Mouse (Mus musculus) embryonic fibroblast, embryonic 13.5 days (primary cell): ENCODE data around the gene Qsox2. TPM values are rescaled to one million over a fixed set of nuclear protein-coding genes. Genes with fewer than 3 reads are reported as not detected.

Experiments used
- H3K27ac ChIP-seq: 2 replicates; pipeline ENCODE4 v1.5.1; 2012; ENCODE audit warnings: low read length, control low read depth, inconsistent platforms; ENCODE audit not compliant: insufficient read depth
- H3K4me1 ChIP-seq: 2 replicates; pipeline ENCODE4 v1.6.1; 2011; ENCODE audit warnings: low read length; ENCODE audit not compliant: control insufficient read depth, insufficient read depth
- H3K4me3 ChIP-seq: 2 replicates; pipeline ENCODE4 v1.5.1; 2011; ENCODE audit warnings: mild to moderate bottlenecking, control low read depth, low read length; ENCODE audit not compliant: insufficient read depth
- CTCF ChIP-seq: IDR thresholded peaks from 2 replicates; pipeline ENCODE4 v1.5.1; 2011; ENCODE audit warnings: mild to moderate bottlenecking, control low read depth, low read length, moderate library complexity, borderline replicate concordance; ENCODE audit not compliant: insufficient read depth
- POLR2A ChIP-seq: IDR thresholded peaks from 2 replicates; pipeline ENCODE4 v1.6.1; 2011; ENCODE audit warnings: low read depth, mild to moderate bottlenecking, control low read depth, low read length, moderate library complexity
- polyA plus RNA-seq: library from polyadenylated mRNA; stranded (reverse); fragments of >200 nt; gene quantifications from 2 replicates; pipeline ENCODE4 v1.2.4, GENCODE M21; 2011; ENCODE audit warnings: low read depth; ENCODE audit not compliant: missing spikeins, insufficient read length

Qsox2 gene
- polyA plus RNA-seq, 1 experiment, result 19.9 TPM

- Histone ChIP-seq H3K4me3 (no peak overlapping the region), H3K27ac (no peak overlapping the region), H3K4me1 (no peaks in the 10 kb centered on the region)
- TF ChIP-seq POLR2A (no peak), CTCF (no peak)
Observed at GRCm38 (mm10) chr2:26175191-26175590, 62.1 kb downstream of the Qsox2 start.

DNA sequence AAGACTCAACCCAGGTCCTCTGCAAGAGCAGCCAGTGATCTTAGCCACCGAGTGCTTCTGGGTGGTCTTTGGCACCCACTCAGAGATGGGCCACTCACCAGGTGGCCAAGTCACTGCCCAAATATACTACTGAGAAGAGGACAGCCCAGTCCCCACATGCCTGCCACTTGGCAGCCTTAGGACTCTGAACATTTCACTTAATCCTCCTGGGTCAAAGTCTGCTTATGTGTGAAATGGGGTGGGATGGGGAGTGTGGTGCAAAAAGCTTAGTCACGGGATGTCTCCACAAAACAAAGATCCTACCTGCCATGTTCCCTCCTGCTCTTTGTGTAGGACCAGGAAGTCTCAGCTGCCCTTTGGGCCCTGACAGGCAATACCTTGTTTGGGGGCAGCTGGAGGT lies 65.2 kb downstream of the Qsox2 start:
- Histone ChIP-seq H3K4me3 (no peak overlapping the region), H3K27ac (no peak overlapping the region), H3K4me1 (no peaks in the 10 kb centered on the region)
- TF ChIP-seq POLR2A (no peak), CTCF (no peak)

DNA sequence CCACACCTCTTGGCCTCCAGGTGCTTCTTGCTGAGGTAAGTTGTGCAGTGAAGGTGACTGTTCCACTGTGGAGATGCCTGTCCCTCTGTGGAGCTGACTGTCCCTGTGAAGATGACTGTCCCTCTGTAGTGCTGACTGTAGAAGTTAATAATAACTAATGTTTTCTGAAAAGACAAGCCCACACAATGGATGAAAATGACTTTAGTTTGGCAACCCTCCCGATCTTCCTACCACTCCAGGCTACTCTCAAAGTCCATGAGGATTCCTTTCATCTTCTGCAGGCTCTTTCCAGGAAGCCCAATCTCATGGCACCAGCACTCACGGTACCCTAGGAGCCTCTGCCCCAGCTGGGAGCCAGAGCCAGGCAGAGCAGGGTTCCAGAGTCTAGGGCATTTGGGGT lies 66.9 kb downstream of the Qsox2 start:
- no peak for TF ChIP-seq POLR2A
- TF ChIP-seq CTCF, result no peak
- Histone ChIP-seq H3K27ac (no peak overlapping the region), H3K4me1 (no peaks in the 10 kb centered on the region), H3K4me3 (no peak overlapping the region)

DNA sequence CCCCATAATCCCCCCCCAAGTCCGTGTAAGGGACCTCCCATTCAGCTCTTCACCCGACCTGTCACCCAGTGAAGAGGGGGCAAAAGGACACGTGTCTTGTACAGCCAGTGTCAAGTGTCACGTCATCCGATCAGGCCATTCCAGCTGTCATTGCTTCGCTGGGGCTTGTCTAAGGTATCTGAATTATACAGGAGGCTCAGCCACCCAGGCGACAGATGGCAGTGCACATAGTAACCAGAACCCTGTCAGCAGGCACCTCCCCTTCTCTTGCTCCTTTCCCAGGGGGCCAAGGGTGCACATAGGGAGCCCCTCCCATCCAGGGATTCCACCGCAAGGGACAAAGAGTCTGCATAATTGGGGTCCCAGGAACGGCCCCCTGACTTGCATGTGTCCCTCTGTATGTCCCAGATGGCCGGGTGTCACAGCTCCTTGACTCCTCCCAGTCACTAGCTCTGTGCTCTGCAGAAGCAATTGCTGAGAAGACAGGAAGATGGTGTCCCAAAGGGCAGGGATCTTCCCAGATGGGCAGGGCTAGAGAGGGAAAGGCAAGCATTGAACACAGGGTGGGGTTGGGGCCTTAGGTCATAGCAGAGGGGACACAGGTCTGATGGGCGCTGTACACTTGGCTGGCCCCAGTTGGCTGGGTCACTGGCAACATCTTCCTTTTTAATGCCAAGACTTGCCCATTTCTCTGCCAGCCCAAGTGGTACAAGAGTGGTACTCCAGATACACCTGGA lies 68.3 kb downstream of the Qsox2 start:
- Histone ChIP-seq H3K27ac (no peak overlapping the region), H3K4me3 (no peak overlapping the region), H3K4me1 (no peaks in the 10 kb centered on the region)
- TF ChIP-seq CTCF, result no peak
- no peak for TF ChIP-seq POLR2A

- Histone ChIP-seq H3K27ac (no peak overlapping the region), H3K4me3 (no peak overlapping the region), H3K4me1 (no peaks in the 10 kb centered on the region)
- TF ChIP-seq POLR2A (no peak), CTCF (no peak)
Observed at GRCm38 (mm10) chr2:26166890-26167289, 70.4 kb downstream of the Qsox2 start.

Other genes with a start within 250 kb of the Qsox2 start
- 66.1 and 78.7 TPM in 2 replicates for gene Ubac1, start 215.8 kb downstream of the Qsox2 start, polyA plus RNA-seq
- gene Nacc2, start 114.3 kb downstream of the Qsox2 start, polyA plus RNA-seq, result 21.1 and 23.1 TPM in 2 replicates
- not detected in 2 replicates for gene Lhx3, start 29.2 kb downstream of the Qsox2 start, polyA plus RNA-seq
- gene Ccdc187, start 57.0 kb upstream of the Qsox2 start, polyA plus RNA-seq, result not detected in 2 replicates
- gene Gpsm1, start 78.0 kb upstream of the Qsox2 start, polyA plus RNA-seq, result 22.1 and 26.8 TPM in 2 replicates
- 18.2 and 21.2 TPM in 2 replicates for gene Dnlz, start 114.6 kb upstream of the Qsox2 start, polyA plus RNA-seq
- not detected in 2 replicates for gene Card9, start 123.4 kb upstream of the Qsox2 start, polyA plus RNA-seq
- 17.2 and 27.4 TPM in 2 replicates for gene Snapc4, start 143.1 kb upstream of the Qsox2 start, polyA plus RNA-seq
- 75.7 and 76.1 TPM in 2 replicates for gene Entr1, start 151.8 kb upstream of the Qsox2 start, polyA plus RNA-seq
- 100 and 101 TPM in 2 replicates for gene Pmpca, start 151.8 kb upstream of the Qsox2 start, polyA plus RNA-seq
- gene Inpp5e, start 171.7 kb upstream of the Qsox2 start, polyA plus RNA-seq, result 11.6 and 17.1 TPM in 2 replicates
- gene Sec16a, start 207.7 kb upstream of the Qsox2 start, polyA plus RNA-seq, result 59.4 and 70.1 TPM in 2 replicates